Mouse (Mus musculus) liver, embryonic 12.5 days (tissue): ENCODE data around the gene Dbil5. TPM values are rescaled to one million over a fixed set of nuclear protein-coding genes. Genes with fewer than 3 reads are reported as not detected.

Experiments
- ATAC-seq: fragments of 200-750 bp; cut with Nextera tagmentation; 2 replicates; pipeline ENCODE4 v1.8.0; 2017; ENCODE audit warnings: moderate number of reproducible peaks, mild to moderate bottlenecking, moderate library complexity
- H3K27ac ChIP-seq: fragments of 300-500 bp; sonication (generic); 2 replicates; pipeline ENCODE4 v1.5.1; 2016; ENCODE audit warnings: mild to moderate bottlenecking
- H3K27me3 ChIP-seq: fragments of 300-500 bp; sonication (generic); replicated peaks from 2 replicates; pipeline ENCODE4 v1.6.1; 2016; ENCODE audit warnings: mild to moderate bottlenecking, moderate library complexity
- H3K36me3 ChIP-seq: fragments of 300-500 bp; sonication (generic); 2 replicates; pipeline ENCODE4 v1.6.1; 2016; ENCODE audit warnings: mild to moderate bottlenecking, moderate library complexity
- H3K4me1 ChIP-seq: fragments of 300-500 bp; sonication (generic); 2 replicates; pipeline ENCODE4 v1.6.1; 2016
- H3K4me2 ChIP-seq: fragments of 300-500 bp; sonication (generic); 2 replicates; pipeline ENCODE4 v1.6.1; 2016; ENCODE audit warnings: mild to moderate bottlenecking, moderate library complexity
- H3K4me3 ChIP-seq: fragments of 300-500 bp; sonication (generic); 2 replicates; pipeline ENCODE4 v1.5.1; 2016; ENCODE audit warnings: mild to moderate bottlenecking, moderate library complexity
- H3K9ac ChIP-seq: fragments of 300-500 bp; sonication (generic); 2 replicates; pipeline ENCODE4 v1.6.1; 2016; ENCODE audit warnings: mild to moderate bottlenecking, moderate library complexity
- H3K9me3 ChIP-seq: fragments of 300-500 bp; sonication (generic); replicated peaks from 2 replicates; pipeline ENCODE4 v1.6.1; 2016; ENCODE audit warnings: mild to moderate bottlenecking, moderate library complexity
- WGBS: fragments of 180-500 bp; shearing (Covaris S2); methylation state at CpG from one replicate; pipeline ENCODE4 v1.1.7; 2016; ENCODE audit not compliant: insufficient replicate concordance; 5-methylcytosine and 5-hydroxymethylcytosine counted together
- polyA plus RNA-seq: library from polyadenylated mRNA; unstranded; fragments of >200 nt; fragmentation: Nextera tagmentation; extraction: Ambion mirVana; gene quantifications from 2 replicates; pipeline ENCODE4 v1.2.1, GENCODE M21; 2016

The Dbil5 gene
- polyA plus RNA-seq, 1 experiment from 2014 or later, result 0.52 TPM

- no peaks in the 10 kb centered on the region for H3K36me3 ChIP-seq
- no peak overlapping the region for H3K4me2 ChIP-seq
- H3K27me3 ChIP-seq, result no peaks in the 10 kb centered on the region
- peaks cover 3% of the 10 kb centered on the region; the same call in 1 of the 2 replicates for H3K4me1 ChIP-seq
- no peak overlapping the region for H3K9ac ChIP-seq
- H3K9me3 ChIP-seq, result no peaks in the 10 kb centered on the region
- ATAC-seq, result no peak
- H3K4me3 ChIP-seq, result no peak overlapping the region
- 65% methylated on average over 10 of the region's 10 CpGs for WGBS
- no peak overlapping the region for H3K27ac ChIP-seq
Observed at GRCm38 (mm10) chr11:76260208-76261050, 43.0 kb downstream of the Dbil5 start.

- Histone ChIP-seq H3K9me3 (no peaks in the 10 kb centered on the region), H3K4me2 (no peak overlapping the region), H3K9ac (no peak overlapping the region), H3K36me3 (no peaks in the 10 kb centered on the region), H3K4me3 (no peak overlapping the region), H3K27me3 (no peaks in the 10 kb centered on the region), H3K4me1 (peaks cover 3% of the 10 kb centered on the region; the same call in 1 of the 2 replicates), H3K27ac (no peak overlapping the region)
- no peak for ATAC-seq
- 28% methylated on average over 12 of the region's 12 CpGs for WGBS
Observed at GRCm38 (mm10) chr11:76261224-76261623, 43.8 kb downstream of the Dbil5 start.

GRCm38 (mm10) chr11:76262611-76263351 lies 45.4 kb downstream of the Dbil5 start:
- Histone ChIP-seq H3K36me3 (no peaks in the 10 kb centered on the region), H3K4me1 (peaks cover 3% of the 10 kb centered on the region; the same call in 1 of the 2 replicates), H3K4me3 (no peak overlapping the region), H3K9ac (no peak overlapping the region), H3K4me2 (no peak overlapping the region), H3K9me3 (no peaks in the 10 kb centered on the region), H3K27ac (no peak overlapping the region), H3K27me3 (no peaks in the 10 kb centered on the region)
- ATAC-seq, result no peak
- 49% methylated on average over 19 of the region's 19 CpGs for WGBS

- Histone ChIP-seq H3K27ac (no peak overlapping the region), H3K9ac (no peak overlapping the region), H3K27me3 (no peaks in the 10 kb centered on the region), H3K36me3 (no peaks in the 10 kb centered on the region), H3K4me3 (no peak overlapping the region), H3K4me2 (no peak overlapping the region), H3K9me3 (no peaks in the 10 kb centered on the region), H3K4me1 (no peaks in the 10 kb centered on the region)
- ATAC-seq, result no peak
- 61% methylated on average over 7 of the region's 7 CpGs for WGBS
Observed at GRCm38 (mm10) chr11:76267550-76267949, 50.1 kb downstream of the Dbil5 start.

GRCm38 (mm10) chr11:76268001-76268459 lies 50.6 kb downstream of the Dbil5 start:
- Histone ChIP-seq H3K27me3 (no peaks in the 10 kb centered on the region), H3K27ac (no peak overlapping the region), H3K9me3 (no peaks in the 10 kb centered on the region), H3K4me2 (no peak overlapping the region), H3K4me3 (no peak overlapping the region), H3K9ac (no peak overlapping the region), H3K4me1 (no peaks in the 10 kb centered on the region), H3K36me3 (no peaks in the 10 kb centered on the region)
- WGBS, result 54% methylated on average over 5 of the region's 5 CpGs
- ATAC-seq, result no peak

Other genes starting within 250 kb of the Dbil5 start
- not detected in 2 replicates for gene 1700016K19Rik, start 217.7 kb upstream of the Dbil5 start, polyA plus RNA-seq
- gene Rflnb, start 189.8 kb upstream of the Dbil5 start, polyA plus RNA-seq, result 4.5 and 4.8 TPM in 2 replicates
- gene Vps53, start 38.0 kb upstream of the Dbil5 start, polyA plus RNA-seq, result 21.2 and 22.9 TPM in 2 replicates
- 7.7 and 8.4 TPM in 2 replicates for gene Fam57a, start 37.9 kb upstream of the Dbil5 start, polyA plus RNA-seq
- gene Gemin4, start 56 bp downstream of the Dbil5 start, polyA plus RNA-seq, result 32.3 and 33.0 TPM in 2 replicates
- 23.5 and 25.1 TPM in 2 replicates for gene Mrm3, start 26.1 kb downstream of the Dbil5 start, polyA plus RNA-seq
- 79.7 and 81.5 TPM in 2 replicates for gene Glod4, start 26.1 kb downstream of the Dbil5 start, polyA plus RNA-seq
- 6.0 and 6.9 TPM in 2 replicates for gene Nxn, start 181.5 kb downstream of the Dbil5 start, polyA plus RNA-seq
- gene Timm22, start 189.3 kb downstream of the Dbil5 start, polyA plus RNA-seq, result 59.4 and 63.6 TPM in 2 replicates